Mouse (Mus musculus) embryonic facial prominence, embryonic 12.5 days (tissue): ENCODE measurements around the gene Cd79a. TPM values are rescaled to one million over a fixed set of nuclear protein-coding genes. Genes with fewer than 3 reads are reported as not detected.
A peak's percentile ranks its signal among the peaks of the same experiment; 100 is the strongest.

Source experiments
- ATAC-seq: fragments of 200-750 bp; cut with Nextera tagmentation; 2 replicates; pipeline ENCODE4 v1.8.0; 2017; ENCODE audit not compliant: insufficient number of reproducible peaks, insufficient read depth, low FRiP score, low TSS enrichment
- H3K27ac ChIP-seq: fragments of 300-500 bp; sonication (generic); 2 replicates; pipeline ENCODE4 v1.5.1; 2016; ENCODE audit warnings: mild to moderate bottlenecking
- H3K27me3 ChIP-seq: fragments of 300-500 bp; sonication (generic); 2 replicates; pipeline ENCODE4 v1.6.1; 2016; ENCODE audit warnings: mild to moderate bottlenecking, moderate library complexity
- H3K36me3 ChIP-seq: fragments of 300-500 bp; sonication (generic); 2 replicates; pipeline ENCODE4 v1.6.1; 2016; ENCODE audit warnings: mild to moderate bottlenecking
- H3K4me1 ChIP-seq: fragments of 300-500 bp; sonication (generic); 2 replicates; pipeline ENCODE4 v1.6.1; 2016
- H3K4me2 ChIP-seq: fragments of 300-500 bp; sonication (generic); replicated peaks from 2 replicates; pipeline ENCODE4 v1.6.1; 2016; ENCODE audit warnings: mild to moderate bottlenecking, moderate library complexity
- H3K4me3 ChIP-seq: fragments of 300-500 bp; sonication (generic); 2 replicates; pipeline ENCODE4 v1.5.1; 2016; ENCODE audit warnings: mild to moderate bottlenecking
- H3K9ac ChIP-seq: fragments of 300-500 bp; sonication (generic); 2 replicates; pipeline ENCODE4 v1.6.1; 2016; ENCODE audit warnings: mild to moderate bottlenecking, moderate library complexity
- H3K9me3 ChIP-seq: fragments of 300-500 bp; sonication (generic); 2 replicates; pipeline ENCODE4 v1.6.1; 2016; ENCODE audit warnings: mild to moderate bottlenecking, moderate library complexity
- WGBS: fragments of 180-500 bp; shearing (Covaris S2); methylation state at CpG from one replicate; pipeline ENCODE4 v1.1.7; 2016; 5-methylcytosine and 5-hydroxymethylcytosine counted together
- polyA plus RNA-seq: library from polyadenylated mRNA; unstranded; fragments of >200 nt; fragmentation: Nextera tagmentation; extraction: Ambion mirVana; gene quantifications from 2 replicates; pipeline ENCODE4 v1.2.1, GENCODE M21; 2016

The Cd79a gene
- polyA plus RNA-seq, 1 experiment from 2014 or later = 0.26 TPM

- H3K27ac ChIP-seq = peak within 1 kb of the TSS; percentile 81
- 9% methylated on average over 35 of the region's 68 CpGs for WGBS
- H3K4me3 ChIP-seq = peak within 1 kb of the TSS; percentile 78
- no peaks in the 10 kb centered on the region for H3K36me3 ChIP-seq
- ATAC-seq = no peak
- H3K4me2 ChIP-seq = peak within 1 kb of the TSS; percentile 74
- peaks cover 35% of the 10 kb centered on the region for H3K4me1 ChIP-seq
- H3K27me3 ChIP-seq = no peaks in the 10 kb centered on the region
- H3K9ac ChIP-seq = peak within 1 kb of the TSS; percentile 84
- H3K9me3 ChIP-seq = no peaks in the 10 kb centered on the region
These were observed 5.7 kb downstream of the Cd79a start, which contains the start of gene Arhgef1 for GRCm38 (mm10) chr7:24902630-24903443. Gene Arhgef1 (plus strand): TSS chr7:24902912.

DNA sequence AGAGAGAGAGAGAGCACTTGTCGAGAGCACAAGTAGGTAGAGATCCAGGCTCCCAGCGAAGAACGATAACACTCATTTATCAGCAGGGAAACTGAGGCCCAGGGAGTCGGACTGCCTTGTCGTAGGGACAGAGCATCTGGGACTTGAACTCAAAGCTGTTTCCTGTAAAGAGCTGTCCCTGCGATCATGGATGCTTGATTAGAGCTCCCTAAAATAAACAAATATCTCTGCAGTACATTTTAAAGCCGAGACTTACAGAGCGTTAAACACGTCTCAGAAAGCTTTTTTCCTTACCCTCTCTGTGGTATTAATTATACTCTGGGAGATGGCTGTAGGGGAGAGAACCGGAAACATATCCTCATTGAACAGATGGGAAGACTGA lies 6.3 kb downstream of the Cd79a start:
- 36% methylated on average over 10 of the region's 10 CpGs for WGBS
- no peaks in the 10 kb centered on the region for H3K9me3 ChIP-seq
- H3K9ac ChIP-seq = peak overlapping the region; percentile 84
- 0 out of 2 replicates have a peak, but pooled peaks cover under 1% of the 10 kb centered on the region for H3K36me3 ChIP-seq
- peak overlapping the region; percentile 74 for H3K4me2 ChIP-seq
- H3K27me3 ChIP-seq = no peaks in the 10 kb centered on the region
- peaks cover 36% of the 10 kb centered on the region for H3K4me1 ChIP-seq
- H3K27ac ChIP-seq = peak overlapping the region; percentile 81
- no peak for ATAC-seq
- peak overlapping the region; percentile 78 for H3K4me3 ChIP-seq

DNA sequence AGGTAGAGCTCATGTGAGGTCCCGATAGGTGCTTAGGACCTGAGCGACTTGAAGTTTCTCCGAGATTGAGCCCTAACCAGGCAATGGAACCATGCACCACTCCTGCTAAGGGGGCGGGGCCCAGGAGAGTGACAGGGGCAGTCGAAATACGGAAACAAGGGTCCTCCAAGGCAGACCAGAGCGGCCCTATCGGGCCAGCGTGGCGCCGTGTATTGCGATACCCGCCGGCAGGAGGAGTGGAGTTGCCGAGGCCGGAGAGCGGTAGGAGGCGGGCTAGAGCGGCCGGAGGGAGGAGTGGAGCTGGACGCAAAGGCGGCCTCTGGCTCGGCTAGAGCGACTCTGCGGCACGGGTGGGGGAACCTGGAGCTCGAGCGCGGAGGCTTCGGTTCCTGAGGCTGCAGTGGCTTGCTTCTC lies 6.9 kb downstream of the Cd79a start:
- Histone ChIP-seq H3K9ac (peak overlapping the region; percentile 84), H3K9me3 (no peaks in the 10 kb centered on the region), H3K4me1 (peaks cover 36% of the 10 kb centered on the region), H3K27ac (peak overlapping the region; percentile 81; the same call in 1 of the 2 replicates), H3K27me3 (no peaks in the 10 kb centered on the region), H3K4me3 (peak overlapping the region; percentile 78), H3K4me2 (peak overlapping the region; percentile 74), H3K36me3 (peaks cover 7% of the 10 kb centered on the region; the same call in 1 of the 2 replicates)
- under 1% methylated on average over 30 of the region's 30 CpGs for WGBS
- ATAC-seq = peak; percentile 96

DNA sequence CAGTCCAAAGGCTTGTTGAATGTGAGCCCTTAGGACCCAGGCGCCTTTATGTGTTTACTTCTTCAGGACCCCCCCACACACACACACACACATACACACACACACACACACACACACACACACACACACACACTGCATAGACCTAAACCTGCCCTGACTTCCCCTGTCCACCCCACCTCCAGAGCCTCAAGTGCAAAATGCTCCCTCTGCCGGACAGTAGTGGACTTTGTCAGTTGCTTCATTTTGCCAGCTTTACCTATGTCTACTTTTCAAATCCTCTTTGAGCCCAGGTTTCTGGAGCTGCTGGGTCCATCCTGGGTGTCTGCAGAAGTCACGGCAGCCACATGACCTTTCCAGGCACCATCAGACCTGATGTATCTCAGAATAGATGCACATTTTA lies 7.8 kb downstream of the Cd79a start:
- Histone ChIP-seq H3K4me1 (peaks cover 36% of the 10 kb centered on the region), H3K27ac (no peak overlapping the region), H3K9me3 (no peaks in the 10 kb centered on the region), H3K36me3 (peaks cover 13% of the 10 kb centered on the region; the same call in 1 of the 2 replicates), H3K9ac (peak overlapping the region; percentile 84), H3K27me3 (no peaks in the 10 kb centered on the region), H3K4me2 (peak overlapping the region; percentile 74), H3K4me3 (peak overlapping the region; percentile 78)
- no peak for ATAC-seq
- 14% methylated on average over 3 of the region's 3 CpGs for WGBS

DNA sequence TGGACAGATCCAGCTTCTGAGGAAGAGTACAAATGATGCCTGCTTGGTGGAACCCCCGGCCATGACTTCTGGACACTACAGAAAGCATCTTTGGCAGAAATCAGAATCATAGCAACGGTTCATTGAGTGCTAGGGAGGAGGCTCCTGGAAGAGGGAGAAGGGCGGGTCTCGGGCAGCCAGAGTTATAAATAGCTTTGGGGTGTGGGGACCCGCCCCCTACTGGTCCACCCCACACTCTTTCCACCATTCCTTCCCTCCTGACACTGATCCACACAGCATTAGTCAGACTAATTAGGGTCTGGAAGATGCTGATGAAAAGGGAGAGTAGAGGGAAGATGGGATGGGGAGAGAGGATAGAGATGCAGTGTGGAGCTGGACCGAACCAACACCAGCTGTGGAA lies 9.4 kb downstream of the Cd79a start:
- ATAC-seq = no peak
- 44% methylated on average over 6 of the region's 6 CpGs for WGBS
- H3K4me2 ChIP-seq = peak overlapping the region; percentile 30; the same call in 1 of the 2 replicates
- peak overlapping the region; percentile 33; the same call in 1 of the 2 replicates for H3K9ac ChIP-seq
- 0 out of 2 replicates have a peak overlapping the region, but pooled peaks have one; percentile 50 for H3K27ac ChIP-seq
- no peaks in the 10 kb centered on the region for H3K27me3 ChIP-seq
- peaks cover 13% of the 10 kb centered on the region; the same call in 1 of the 2 replicates for H3K36me3 ChIP-seq
- H3K4me1 ChIP-seq = peaks cover 36% of the 10 kb centered on the region
- H3K9me3 ChIP-seq = no peaks in the 10 kb centered on the region
- no peak overlapping the region for H3K4me3 ChIP-seq

GRCm38 (mm10) chr7:24907211-24907748 lies 10.1 kb downstream of the Cd79a start:
- Histone ChIP-seq H3K4me3 (no peak overlapping the region), H3K9ac (peak overlapping the region; percentile 33), H3K36me3 (peaks cover 17% of the 10 kb centered on the region), H3K4me2 (peak overlapping the region; percentile 30), H3K4me1 (peaks cover 36% of the 10 kb centered on the region), H3K27me3 (no peaks in the 10 kb centered on the region), H3K27ac (peak overlapping the region; percentile 50; the same call in 1 of the 2 replicates), H3K9me3 (no peaks in the 10 kb centered on the region)
- no peak for ATAC-seq
- 14% methylated on average over 13 of the region's 13 CpGs for WGBS

GRCm38 (mm10) chr7:24912480-24912879 lies 15.3 kb downstream of the Cd79a start:
- H3K9me3 ChIP-seq = no peaks in the 10 kb centered on the region
- H3K27ac ChIP-seq = no peak overlapping the region
- WGBS = 92% methylated on average over 14 of the region's 14 CpGs
- peaks cover 5% of the 10 kb centered on the region for H3K4me1 ChIP-seq
- no peak overlapping the region for H3K4me2 ChIP-seq
- H3K27me3 ChIP-seq = no peaks in the 10 kb centered on the region
- H3K9ac ChIP-seq = no peak overlapping the region
- peaks cover 40% of the 10 kb centered on the region for H3K36me3 ChIP-seq
- no peak for ATAC-seq
- no peak overlapping the region for H3K4me3 ChIP-seq

DNA sequence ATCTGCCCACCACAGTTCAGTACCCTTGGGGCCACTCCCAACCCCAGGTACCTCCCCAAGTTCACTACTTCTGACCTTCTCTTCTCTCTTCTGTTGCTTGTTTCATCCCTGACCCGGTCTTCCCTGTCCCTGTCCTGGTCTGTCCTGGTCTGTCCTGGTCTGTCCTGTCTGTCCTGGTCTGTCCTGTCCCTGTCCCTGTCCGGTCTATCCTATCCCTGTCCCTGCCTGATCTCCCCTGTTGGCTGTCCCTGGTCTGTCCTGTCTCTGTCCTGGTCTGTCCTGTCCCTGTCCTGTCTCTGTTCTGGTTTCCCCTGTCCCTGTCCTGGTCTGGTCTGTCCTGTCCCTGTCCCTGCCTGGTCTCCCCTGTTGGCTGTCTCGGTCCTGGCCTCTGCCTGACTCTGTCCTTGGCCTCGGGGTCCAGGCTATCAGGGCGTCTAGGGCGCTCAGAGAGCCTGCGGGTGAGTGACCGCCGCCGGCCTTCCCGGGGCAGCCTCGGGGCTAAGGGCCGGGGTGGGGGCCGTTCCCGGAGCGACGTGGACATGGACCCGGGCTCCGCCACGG lies 21.7 kb downstream of the Cd79a start:
- Histone ChIP-seq H3K9ac (no peak overlapping the region), H3K27ac (no peak overlapping the region), H3K4me3 (no peak overlapping the region), H3K4me1 (no peaks in the 10 kb centered on the region), H3K27me3 (no peaks in the 10 kb centered on the region), H3K9me3 (no peaks in the 10 kb centered on the region), H3K4me2 (no peak overlapping the region), H3K36me3 (peaks cover 68% of the 10 kb centered on the region)
- 0 out of 2 replicates have a peak, but pooled peaks have one; percentile 23 for ATAC-seq
- WGBS = 93% methylated on average over 20 of the region's 20 CpGs

GRCm38 (mm10) chr7:24919728-24920127 lies 22.5 kb downstream of the Cd79a start:
- Histone ChIP-seq H3K9ac (no peak overlapping the region; the same call in 1 of the 2 replicates), H3K36me3 (peaks cover 76% of the 10 kb centered on the region), H3K4me1 (no peaks in the 10 kb centered on the region), H3K27me3 (no peaks in the 10 kb centered on the region), H3K4me2 (no peak overlapping the region), H3K9me3 (no peaks in the 10 kb centered on the region), H3K4me3 (no peak overlapping the region), H3K27ac (no peak overlapping the region)
- ATAC-seq = no peak
- WGBS = 84% methylated on average over 9 of the region's 9 CpGs

DNA sequence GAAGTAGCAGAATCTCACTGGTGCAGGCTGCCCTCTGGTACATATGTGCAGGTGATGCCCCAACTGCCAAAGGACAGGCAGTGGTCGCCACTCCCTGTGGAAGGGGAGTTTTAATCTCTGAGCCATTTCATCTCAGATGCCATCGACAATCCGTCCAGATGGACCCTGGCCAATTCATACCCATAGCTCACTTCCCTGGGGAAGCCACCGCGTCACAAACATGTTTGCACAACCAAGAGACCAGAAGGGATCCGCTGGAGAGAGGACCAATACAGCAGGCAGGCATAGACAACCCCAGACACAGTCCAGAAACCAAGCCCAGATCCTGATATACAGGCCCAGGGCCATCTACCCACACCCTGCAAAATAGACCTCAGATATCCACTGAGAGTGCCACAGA lies 33.3 kb downstream of the Cd79a start:
- Histone ChIP-seq H3K4me2 (no peak overlapping the region), H3K4me1 (peaks cover 12% of the 10 kb centered on the region; the same call in 1 of the 2 replicates), H3K4me3 (no peak overlapping the region), H3K36me3 (peaks cover 22% of the 10 kb centered on the region), H3K9ac (no peak overlapping the region), H3K27me3 (peaks cover 72% of the 10 kb centered on the region), H3K27ac (no peak overlapping the region), H3K9me3 (no peaks in the 10 kb centered on the region)
- ATAC-seq = no peak
- WGBS = 51% methylated on average over 6 of the region's 6 CpGs

DNA sequence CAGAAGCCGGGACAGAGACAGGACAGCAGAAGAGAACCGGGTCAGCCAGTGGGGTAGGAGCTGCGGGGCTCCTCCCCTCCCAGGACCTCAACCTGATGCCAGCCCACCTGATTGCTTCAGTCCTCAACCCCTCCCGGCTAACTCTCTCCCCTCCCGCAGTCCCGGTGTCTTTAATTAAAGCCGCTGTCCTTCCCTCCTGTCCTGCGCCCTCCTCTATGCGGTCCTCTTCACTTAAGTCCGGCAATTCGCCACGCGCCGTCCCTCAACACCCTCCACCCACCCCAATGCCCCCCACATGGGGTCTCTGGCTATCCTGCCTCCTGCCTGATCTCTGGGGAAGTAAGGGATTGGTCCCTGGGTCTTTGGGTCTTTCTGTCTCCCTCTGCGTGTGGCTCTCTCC lies 34.5 kb downstream of the Cd79a start:
- H3K36me3 ChIP-seq = peaks cover 10% of the 10 kb centered on the region
- H3K27me3 ChIP-seq = peaks cover 84% of the 10 kb centered on the region
- peaks cover 12% of the 10 kb centered on the region; the same call in 1 of the 2 replicates for H3K4me1 ChIP-seq
- no peaks in the 10 kb centered on the region for H3K9me3 ChIP-seq
- H3K4me3 ChIP-seq = no peak overlapping the region
- no peak for ATAC-seq
- WGBS = 1% methylated on average over 15 of the region's 15 CpGs
- H3K27ac ChIP-seq = no peak overlapping the region
- H3K9ac ChIP-seq = no peak overlapping the region
- H3K4me2 ChIP-seq = no peak overlapping the region
